Mouse (Mus musculus) embryonic facial prominence, embryonic 10.5 days (tissue): Measurements from ENCODE around the gene Bex6. TPM values are rescaled to one million over a fixed set of nuclear protein-coding genes. Genes with fewer than 3 reads are reported as not detected.

Source experiments
- DNase-seq: peaks from one replicate; pipeline ENCODE4 v3.0.0-alpha.2; 2017; ENCODE audit warnings: low spot score
- H3K27ac ChIP-seq: fragments of 300-500 bp; sonication (generic); replicated peaks from 2 replicates; pipeline ENCODE4 v1.5.1; 2016; ENCODE audit warnings: mild to moderate bottlenecking
- H3K27me3 ChIP-seq: fragments of 300-500 bp; sonication (generic); replicated peaks from 2 replicates; pipeline ENCODE4 v1.6.1; 2016; ENCODE audit warnings: low read depth, mild to moderate bottlenecking; ENCODE audit not compliant: poor library complexity, severe bottlenecking
- H3K36me3 ChIP-seq: fragments of 300-500 bp; sonication (generic); replicated peaks from 2 replicates; pipeline ENCODE4 v1.6.1; 2016; ENCODE audit warnings: mild to moderate bottlenecking, moderate library complexity
- H3K4me1 ChIP-seq: fragments of 300-500 bp; sonication (generic); 2 replicates; pipeline ENCODE4 v1.6.1; 2016
- H3K4me3 ChIP-seq: fragments of 300-500 bp; sonication (generic); 2 replicates; pipeline ENCODE4 v1.5.1; 2016; ENCODE audit warnings: mild to moderate bottlenecking, moderate library complexity
- H3K9me3 ChIP-seq: fragments of 300-500 bp; sonication (generic); 2 replicates; pipeline ENCODE4 v1.6.1; 2016; ENCODE audit warnings: mild to moderate bottlenecking
- WGBS: fragments of 180-500 bp; shearing (Covaris S2); methylation state at CpG from one replicate; pipeline ENCODE4 v1.1.7; 2016; 5-methylcytosine and 5-hydroxymethylcytosine counted together
- polyA plus RNA-seq: library from polyadenylated mRNA; unstranded; fragments of >200 nt; fragmentation: Nextera tagmentation; extraction: Ambion mirVana; gene quantifications from 2 replicates; pipeline ENCODE4 v1.2.1, GENCODE M21; 2016

The Bex6 gene
- polyA plus RNA-seq, 1 experiment from 2014 or later: not detected

DNA sequence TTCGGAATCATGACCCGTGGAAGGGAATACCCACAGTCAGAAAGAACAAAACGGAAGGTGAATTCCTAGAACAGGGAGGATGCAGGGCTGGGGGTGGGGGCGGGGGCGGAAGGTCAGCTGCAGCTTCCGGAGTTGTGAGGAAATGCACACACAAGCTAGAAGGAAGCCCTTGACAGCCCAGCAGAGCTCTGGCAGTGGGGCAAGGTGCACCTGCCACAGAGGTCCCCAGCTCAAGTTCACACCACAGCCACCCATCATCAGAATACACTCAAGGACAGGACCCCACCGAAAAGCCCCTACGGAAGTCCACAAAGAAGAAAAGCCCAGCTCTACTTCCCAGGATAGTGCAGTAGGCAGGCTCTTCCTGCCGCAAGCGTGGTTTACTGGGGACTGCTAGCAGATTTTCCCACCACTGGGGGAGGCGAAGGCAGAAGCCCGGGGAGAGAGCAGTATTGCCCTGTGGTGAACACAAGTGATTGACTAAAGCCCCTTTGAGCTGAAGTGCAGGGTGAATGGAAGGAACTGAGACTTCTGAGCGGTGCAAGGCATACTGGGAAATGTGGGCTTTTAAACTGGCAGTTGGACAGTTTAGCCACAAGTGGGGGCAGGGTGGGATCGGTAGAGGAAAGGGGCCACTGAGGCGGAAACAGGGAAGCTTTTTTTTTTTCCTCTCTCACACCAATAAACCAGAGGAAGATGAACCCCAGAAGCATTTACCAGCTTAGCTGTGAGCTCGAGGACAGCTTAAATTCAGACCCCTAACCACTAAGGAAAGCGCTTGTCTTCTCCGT, 2.5 kb upstream of the Bex6 start:
- DNase-seq: peak; percentile 37
- no peaks in the 10 kb centered on the region for H3K36me3 ChIP-seq
- peak overlapping the region; percentile 26; the same call in 1 of the 2 replicates for H3K4me3 ChIP-seq
- 58% methylated on average over 18 of the region's 18 CpGs for WGBS
- H3K4me1 ChIP-seq: peaks cover 11% of the 10 kb centered on the region
- no peaks in the 10 kb centered on the region for H3K27me3 ChIP-seq
- H3K27ac ChIP-seq: peak overlapping the region; percentile 63; the same call in 1 of the 2 replicates
- 0 out of 2 replicates have a peak, but pooled peaks cover 2% of the 10 kb centered on the region for H3K9me3 ChIP-seq

GRCm38 (mm10) chr16:32186056-32186455, 6.4 kb downstream of the Bex6 start:
- no peak overlapping the region for H3K4me3 ChIP-seq
- no peaks in the 10 kb centered on the region for H3K36me3 ChIP-seq
- no peaks in the 10 kb centered on the region for H3K9me3 ChIP-seq
- H3K4me1 ChIP-seq: peaks cover 7% of the 10 kb centered on the region
- no peak for DNase-seq
- no peaks in the 10 kb centered on the region for H3K27me3 ChIP-seq
- H3K27ac ChIP-seq: no peak overlapping the region
- WGBS: 93% methylated on average over 5 of the region's 5 CpGs

- no peak for DNase-seq
- no peaks in the 10 kb centered on the region for H3K9me3 ChIP-seq
- no peak overlapping the region for H3K27ac ChIP-seq
- 66% methylated on average over 6 of the region's 6 CpGs for WGBS
- no peaks in the 10 kb centered on the region for H3K36me3 ChIP-seq
- H3K27me3 ChIP-seq: no peaks in the 10 kb centered on the region
- H3K4me3 ChIP-seq: no peak overlapping the region
- H3K4me1 ChIP-seq: peaks cover 7% of the 10 kb centered on the region
These were observed 9.5 kb downstream of the Bex6 start for GRCm38 (mm10) chr16:32189109-32189508.

DNA sequence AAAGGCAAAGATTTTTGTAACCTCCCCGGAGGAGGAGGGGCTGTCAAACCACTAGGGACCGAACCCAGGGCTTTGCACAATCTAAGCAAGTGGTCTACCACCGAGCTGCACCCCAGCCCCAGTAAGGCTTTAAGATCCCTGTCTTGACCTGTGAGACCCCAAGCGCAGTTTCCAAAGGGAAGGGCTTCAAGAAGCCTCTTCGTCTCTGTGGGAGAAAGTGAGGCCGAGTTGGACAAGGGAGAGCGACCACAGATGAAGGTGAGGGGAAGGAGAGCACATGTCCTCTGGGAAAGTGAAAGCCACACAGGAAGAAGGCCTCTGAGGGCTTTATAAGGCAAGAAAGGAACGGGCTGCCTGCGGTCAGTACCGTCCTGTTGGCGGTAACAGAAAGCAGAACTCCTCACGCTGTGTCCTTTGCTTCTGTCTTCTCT, 10.4 kb downstream of the Bex6 start:
- no peaks in the 10 kb centered on the region for H3K9me3 ChIP-seq
- no peak overlapping the region for H3K4me3 ChIP-seq
- no peak for DNase-seq
- no peak overlapping the region; the same call in 1 of the 2 replicates for H3K27ac ChIP-seq
- no peaks in the 10 kb centered on the region for H3K27me3 ChIP-seq
- WGBS: 58% methylated on average over 12 of the region's 12 CpGs
- no peaks in the 10 kb centered on the region for H3K36me3 ChIP-seq
- H3K4me1 ChIP-seq: peaks cover 7% of the 10 kb centered on the region

DNA sequence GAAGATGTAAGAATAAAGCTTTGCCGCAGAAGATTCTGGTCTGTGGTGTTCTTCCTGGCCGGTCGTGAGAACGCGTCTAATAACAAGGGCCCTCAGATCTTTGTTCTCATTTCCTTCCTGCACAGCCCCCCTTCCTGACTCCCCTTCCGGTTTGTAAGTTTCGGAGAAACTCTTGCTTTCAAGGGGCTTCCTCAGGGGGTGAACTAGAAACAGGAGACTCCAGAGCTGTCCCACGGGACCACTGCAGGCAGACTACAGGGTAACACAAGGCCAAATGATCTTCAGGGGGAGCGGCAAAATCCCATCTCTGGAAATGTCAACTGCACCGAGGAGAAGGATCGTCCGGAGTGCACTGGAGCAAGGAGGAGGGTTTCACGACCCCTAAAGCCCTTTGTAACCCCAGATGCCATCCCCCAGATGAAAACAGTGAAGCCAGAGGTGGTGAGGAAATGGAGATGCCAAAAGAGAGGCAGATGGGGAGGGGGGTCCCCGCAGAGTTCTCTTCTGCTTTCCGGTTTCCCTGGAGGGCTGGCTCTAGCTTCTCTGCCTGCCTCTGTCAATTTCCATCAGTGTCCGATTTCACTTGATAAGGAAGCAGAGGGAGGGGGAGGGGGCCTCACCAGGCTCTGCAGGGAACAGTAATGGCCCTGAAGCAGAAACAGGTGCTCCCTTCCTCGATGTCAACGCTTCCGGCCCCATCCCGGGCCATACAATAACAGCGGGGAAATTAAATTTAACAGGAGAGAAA, 20.8 kb downstream of the Bex6 start:
- Histone ChIP-seq H3K9me3 (0 out of 2 replicates have a peak, but pooled peaks cover 7% of the 10 kb centered on the region), H3K4me1 (peaks cover 14% of the 10 kb centered on the region), H3K4me3 (peak overlapping the region; percentile 41), H3K27ac (peak overlapping the region; percentile 75), H3K27me3 (no peaks in the 10 kb centered on the region), H3K36me3 (no peaks in the 10 kb centered on the region)
- DNase-seq: peak; percentile 83
- 34% methylated on average over 21 of the region's 21 CpGs for WGBS

DNA sequence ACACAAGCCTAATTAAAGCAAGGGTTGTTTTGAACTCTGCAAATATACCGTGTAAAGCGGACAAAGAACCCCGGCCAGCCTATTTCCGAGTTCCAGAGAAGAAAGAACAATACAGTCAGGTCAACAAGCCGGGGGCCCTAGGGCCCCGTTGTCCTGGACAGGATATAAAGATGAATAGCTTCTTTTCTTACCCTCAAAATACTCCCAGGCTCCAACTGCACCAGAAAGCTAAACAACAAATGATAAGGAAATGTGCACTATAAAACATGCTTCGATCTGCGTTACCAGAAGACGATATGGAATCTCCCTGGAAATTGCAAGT, 21.3 kb downstream of the Bex6 start:
- H3K4me3 ChIP-seq: peak overlapping the region; percentile 41
- 46% methylated on average over 9 of the region's 9 CpGs for WGBS
- peak overlapping the region; percentile 75 for H3K27ac ChIP-seq

DNA sequence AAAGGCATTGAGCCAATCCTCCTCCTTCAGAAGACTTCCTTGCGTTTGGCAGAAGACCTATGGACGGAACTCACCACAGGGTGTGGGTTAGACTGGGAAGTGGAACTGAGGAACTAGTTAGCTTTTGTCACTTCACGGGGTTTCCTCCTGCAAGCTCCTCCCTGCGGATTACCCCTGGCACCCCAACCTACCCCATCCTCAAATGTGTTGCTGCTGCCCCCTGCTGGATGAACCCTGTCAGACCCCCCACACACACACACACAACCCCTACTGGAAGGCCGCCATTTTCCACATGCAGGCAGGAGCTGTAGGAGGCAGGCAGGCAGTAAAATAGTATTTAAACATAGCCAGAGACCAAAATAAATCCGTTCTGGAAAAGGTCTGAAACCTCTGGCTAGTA, 23.1 kb downstream of the Bex6 start:
- H3K27me3 ChIP-seq: no peaks in the 10 kb centered on the region
- 78% methylated on average over 6 of the region's 6 CpGs for WGBS
- 0 out of 2 replicates have a peak, but pooled peaks cover 7% of the 10 kb centered on the region for H3K9me3 ChIP-seq
- H3K4me3 ChIP-seq: no peak overlapping the region
- H3K36me3 ChIP-seq: no peaks in the 10 kb centered on the region
- H3K27ac ChIP-seq: no peak overlapping the region
- peaks cover 14% of the 10 kb centered on the region for H3K4me1 ChIP-seq
- peak; percentile 30 for DNase-seq

More for the DNA sequence above, 21.3 kb downstream of the Bex6 start:
- Histone ChIP-seq H3K27me3 (no peaks in the 10 kb centered on the region), H3K4me1 (peaks cover 14% of the 10 kb centered on the region), H3K36me3 (no peaks in the 10 kb centered on the region), H3K9me3 (0 out of 2 replicates have a peak, but pooled peaks cover 7% of the 10 kb centered on the region)
- no peak for DNase-seq

- WGBS: 64% methylated on average over 3 of the region's 3 CpGs
- Histone ChIP-seq H3K36me3 (no peaks in the 10 kb centered on the region; the same call in 1 of the 2 replicates), H3K27ac (no peak overlapping the region)
These were observed 25.3 kb downstream of the Bex6 start for GRCm38 (mm10) chr16:32204902-32205301.

GRCm38 (mm10) chr16:32214156-32214555, 34.5 kb downstream of the Bex6 start:
- no peak for DNase-seq
- Histone ChIP-seq H3K4me1 (no peaks in the 10 kb centered on the region), H3K36me3 (no peaks in the 10 kb centered on the region; the same call in 1 of the 2 replicates), H3K9me3 (peaks cover 11% of the 10 kb centered on the region), H3K27me3 (no peaks in the 10 kb centered on the region), H3K4me3 (no peak overlapping the region), H3K27ac (no peak overlapping the region)

More at GRCm38 (mm10) chr16:32204902-32205301, 25.3 kb downstream of the Bex6 start:
- Histone ChIP-seq H3K4me1 (peaks cover 14% of the 10 kb centered on the region), H3K9me3 (peaks cover 20% of the 10 kb centered on the region), H3K4me3 (no peak overlapping the region), H3K27me3 (no peaks in the 10 kb centered on the region)
- DNase-seq: no peak

DNA sequence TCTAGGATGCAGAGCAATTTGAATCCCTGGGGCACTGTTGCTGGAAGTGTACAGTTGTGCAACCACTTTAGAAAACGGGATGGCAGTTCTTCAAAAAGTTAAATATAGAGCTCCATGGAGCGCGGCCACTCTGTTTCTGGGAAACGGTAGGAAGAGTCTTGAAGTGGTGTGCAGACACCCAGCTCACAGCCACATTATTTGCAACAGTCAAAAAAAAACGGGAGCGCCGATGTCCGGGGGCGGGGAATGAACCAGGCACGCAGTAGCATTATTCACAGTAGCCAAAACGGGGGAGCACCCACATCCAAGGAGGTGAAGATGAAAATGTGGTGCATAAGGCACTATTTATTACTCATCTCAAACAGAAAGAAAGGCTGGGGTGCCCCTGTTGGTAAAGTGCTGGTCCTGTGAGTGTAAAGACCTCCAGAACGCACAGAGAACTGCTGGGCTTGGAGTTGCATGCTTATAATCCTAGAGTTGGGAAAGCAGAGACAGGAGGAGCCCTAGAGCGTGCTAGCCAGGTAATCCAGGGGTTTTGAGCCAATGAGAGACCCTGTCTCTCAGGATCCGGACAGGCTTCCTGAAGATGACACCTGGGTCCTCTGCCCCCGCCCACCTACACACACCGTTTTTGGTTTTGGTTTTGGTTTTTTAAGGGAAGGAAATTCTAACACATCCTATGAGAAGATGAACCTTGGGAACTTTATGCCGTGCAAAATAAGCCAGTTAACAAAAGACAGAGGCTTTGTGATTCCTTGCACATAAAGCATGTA, 35.4 kb downstream of the Bex6 start:
- Histone ChIP-seq H3K36me3 (no peaks in the 10 kb centered on the region), H3K27me3 (no peaks in the 10 kb centered on the region), H3K4me1 (no peaks in the 10 kb centered on the region), H3K27ac (no peak overlapping the region), H3K4me3 (no peak overlapping the region), H3K9me3 (peaks cover 2% of the 10 kb centered on the region)
- 80% methylated on average over 17 of the region's 17 CpGs for WGBS
- no peak for DNase-seq

- no peaks in the 10 kb centered on the region for H3K36me3 ChIP-seq
- no peak overlapping the region for H3K27ac ChIP-seq
- no peaks in the 10 kb centered on the region for H3K4me1 ChIP-seq
- no peaks in the 10 kb centered on the region for H3K9me3 ChIP-seq
- no peaks in the 10 kb centered on the region for H3K27me3 ChIP-seq
- no peak overlapping the region for H3K4me3 ChIP-seq
- DNase-seq: no peak
- 82% methylated on average over 4 of the region's 4 CpGs for WGBS
These were observed 42.2 kb downstream of the Bex6 start for GRCm38 (mm10) chr16:32221803-32222202.

DNA sequence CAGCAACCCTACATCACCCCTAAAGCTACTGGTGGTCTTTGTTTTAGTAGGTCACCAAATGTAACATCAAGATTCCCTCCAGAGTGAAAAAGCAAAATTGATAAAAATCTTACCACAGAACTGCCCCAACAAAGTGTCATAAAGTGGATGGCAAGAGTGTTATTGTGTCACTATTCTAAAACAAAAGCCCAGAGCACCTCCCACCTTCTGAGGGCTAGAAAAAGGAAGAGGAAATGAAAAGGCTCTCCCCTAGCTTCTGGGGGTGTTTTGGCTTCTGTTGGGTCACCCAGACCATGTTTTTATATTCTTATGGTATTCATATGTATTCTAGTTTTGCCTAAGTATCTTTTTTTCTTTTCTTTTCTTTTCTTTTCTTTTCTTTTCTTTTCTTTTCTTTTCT, 42.8 kb downstream of the Bex6 start:
- no peak for DNase-seq
- no peak overlapping the region for H3K27ac ChIP-seq
- no peak overlapping the region for H3K4me3 ChIP-seq
- H3K36me3 ChIP-seq: no peaks in the 10 kb centered on the region
- H3K4me1 ChIP-seq: no peaks in the 10 kb centered on the region
- no peaks in the 10 kb centered on the region for H3K27me3 ChIP-seq
- H3K9me3 ChIP-seq: no peaks in the 10 kb centered on the region
